ENCODE assay signal across 11 mouse cellular contexts in genomic region chr9:49884516-49885343, GRCm38 (mm10).
DNase-seq lines count a peak whose midpoint lies in the region; TF ChIP-seq lines count a peak whose summit lies in the region.
"Had no signal": no experiment of that assay in that cellular context is flagged by ENCODE, and none has a peak within 500 bp of the region (broad histone marks: within the 10 kb centered on the region; RNA-seq: fewer than 3 reads in every experiment).

No protein-coding gene starts in this region.

- intact Hi-C loops in gastrocnemius, adult 2 months (cut with DNase I): no loop called here
- intact Hi-C loops in heart, postnatal 36 days (cut with DNase I): no loop called here

- no peak overlapping the region for H3K4me3 ChIP-seq in gastrocnemius, adult 2 months

- no peak for TF ChIP-seq CTCF in gastrocnemius, adult 2 months (IDR thresholded peaks at IDR 0.05)

- no peak overlapping the region for H3K27ac ChIP-seq in gastrocnemius, adult 2 months

- peak; percentile 46 to 58 for DNase-seq in layer of hippocampus, postnatal 10 days (ENCODE audit: low spot score in 2 of 2)
- no peak for DNase-seq in layer of hippocampus, adult 9-11 months
- DNase-seq in cerebellum, adult 18-20 months: peak; percentile 72 to 75
- peak; percentile 79 for DNase-seq in gastrocnemius, adult 2 months
- DNase-seq in heart, postnatal 36 days: peak; percentile 45 to 54
- no peak for DNase-seq in embryo, embryonic 10 days (ENCODE audit: low spot score)
- no peak for DNase-seq in right cerebral cortex, adult 18-20 months
- no peak for DNase-seq in frontal cortex, postnatal 14 days (ENCODE audit: low spot score in 2 of 2)
- DNase-seq: embryo, embryonic 11 days; lung, postnatal 10 days; thymus, postnatal 25 days had no signal

Comparison
In these comparisons a context has a peak if more than half of its experiments do, and no peak if none do; other contexts are left out.
1. DNase-seq: peak in layer of hippocampus, postnatal 10 days (2 of 2), cerebellum, adult 18-20 months (2 of 2), gastrocnemius, adult 2 months (single experiment) and heart, postnatal 36 days (2 of 2); none in layer of hippocampus, adult 9-11 months (single experiment), embryo, embryonic 10 days (single experiment), right cerebral cortex, adult 18-20 months (single experiment) and frontal cortex, postnatal 14 days (0 of 2).